Mouse (Mus musculus) stomach, postnatal 0 days (tissue): ENCODE data around the gene Arl6ip4. TPM values are rescaled to one million over a fixed set of nuclear protein-coding genes. Genes with fewer than 3 reads are reported as not detected.
A peak's percentile ranks its signal among the peaks of the same experiment; 100 is the strongest.

Experiments used
- ATAC-seq: fragments of 200-750 bp; cut with Nextera tagmentation; 2 replicates; pipeline ENCODE4 v1.8.0; 2017; ENCODE audit not compliant: low FRiP score, low TSS enrichment
- DNase-seq: peaks from one replicate; pipeline ENCODE4 v3.0.0-alpha.2; 2016; ENCODE audit warnings: low spot score
- H3K27ac ChIP-seq: fragments of 300-500 bp; sonication (generic); replicated peaks from 2 replicates; pipeline ENCODE4 v1.5.1; 2014; ENCODE audit warnings: mild to moderate bottlenecking, control low read depth
- H3K27me3 ChIP-seq: fragments of 300-500 bp; sonication (generic); 2 replicates; pipeline ENCODE4 v1.6.1; 2014; ENCODE audit warnings: low read length; ENCODE audit not compliant: control insufficient read depth, insufficient read depth
- H3K36me3 ChIP-seq: fragments of 300-500 bp; sonication (generic); 2 replicates; pipeline ENCODE4 v1.6.1; 2014; ENCODE audit warnings: low read length, mixed read lengths; ENCODE audit not compliant: control insufficient read depth, insufficient read depth
- H3K4me1 ChIP-seq: fragments of 300-500 bp; sonication (generic); replicated peaks from 2 replicates; pipeline ENCODE4 v1.6.1; 2014; ENCODE audit warnings: antibody characterized with exemption; ENCODE audit not compliant: control insufficient read depth, insufficient read depth
- H3K4me2 ChIP-seq: fragments of 300-500 bp; sonication (generic); replicated peaks from 2 replicates; pipeline ENCODE4 v1.6.1; 2014; ENCODE audit warnings: low read depth, mild to moderate bottlenecking, control low read depth, moderate library complexity
- H3K4me3 ChIP-seq: fragments of 300-500 bp; sonication (generic); 2 replicates; pipeline ENCODE4 v1.5.1; 2014; ENCODE audit warnings: low read depth, low read length, control low read depth
- H3K9ac ChIP-seq: fragments of 300-500 bp; sonication (generic); 2 replicates; pipeline ENCODE4 v1.6.1; 2014; ENCODE audit warnings: mild to moderate bottlenecking, low read length, control low read depth, mixed read lengths
- H3K9me3 ChIP-seq: fragments of 300-500 bp; sonication (generic); 2 replicates; pipeline ENCODE4 v1.6.1; 2016; ENCODE audit warnings: low read length; ENCODE audit not compliant: control insufficient read depth
- CTCF ChIP-seq: IDR thresholded peaks from 2 replicates; pipeline ENCODE4 v1.5.1; 2016; ENCODE audit warnings: antibody characterized with exemption, low read depth, mild to moderate bottlenecking, moderate library complexity
- EP300 ChIP-seq: optimal IDR thresholded peaks from 2 replicates; pipeline ENCODE3; 2016; ENCODE audit warnings: antibody characterized with exemption
- WGBS: fragments of 180-500 bp; shearing (Covaris S2); extraction: QIAGEN DNeasy Blood & Tissue Kit; methylation state at CpG from one replicate; pipeline ENCODE4 v1.1.7; 2014; 5-methylcytosine and 5-hydroxymethylcytosine counted together
- polyA plus RNA-seq: library from polyadenylated mRNA; unstranded; fragments of >200 nt; fragmentation: Nextera tagmentation; extraction: Ambion mirVana; gene quantifications from 2 replicates; pipeline ENCODE4 v1.2.1, GENCODE M21; 2015

The Arl6ip4 gene
- polyA plus RNA-seq, 1 experiment from 2014 or later = 77.1 TPM

DNA sequence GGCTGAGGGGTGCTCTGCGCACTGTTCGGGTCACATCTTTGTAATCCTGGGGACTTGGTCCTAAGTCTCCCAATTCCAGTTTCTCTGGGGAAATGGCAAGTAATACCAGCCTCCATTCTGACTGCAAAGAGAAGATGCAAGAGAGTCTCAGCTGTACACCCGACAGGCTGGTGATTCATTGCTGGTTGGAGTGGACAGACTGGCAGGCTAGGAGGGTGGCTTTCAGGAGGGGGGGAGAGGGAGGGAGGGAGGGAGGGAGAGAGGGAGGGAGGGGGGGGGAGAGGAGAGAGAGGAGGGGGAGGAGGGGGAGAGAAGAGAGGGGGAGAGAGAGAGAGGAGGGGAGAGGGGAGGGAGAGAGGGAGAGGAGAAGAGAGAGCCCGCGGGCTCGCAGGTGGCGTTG is 358 bp upstream of the Arl6ip4 start:
- Histone ChIP-seq H3K4me2 (peak overlapping the region; percentile 96), H3K4me1 (peaks cover 6% of the 10 kb centered on the region; the same call in 1 of the 2 replicates), H3K36me3 (peaks cover 13% of the 10 kb centered on the region; the same call in 1 of the 2 replicates), H3K4me3 (peak overlapping the region; percentile 93), H3K9me3 (no peaks in the 10 kb centered on the region), H3K27ac (peak overlapping the region; percentile 88; the same call in 1 of the 2 replicates), H3K9ac (peak overlapping the region; percentile 90), H3K27me3 (no peaks in the 10 kb centered on the region)
- TF ChIP-seq CTCF (no peak), EP300 (no peak)
- WGBS = 21% methylated on average over 6 of the region's 7 CpGs
- DNase-seq = no peak
- no peak for ATAC-seq

DNA sequence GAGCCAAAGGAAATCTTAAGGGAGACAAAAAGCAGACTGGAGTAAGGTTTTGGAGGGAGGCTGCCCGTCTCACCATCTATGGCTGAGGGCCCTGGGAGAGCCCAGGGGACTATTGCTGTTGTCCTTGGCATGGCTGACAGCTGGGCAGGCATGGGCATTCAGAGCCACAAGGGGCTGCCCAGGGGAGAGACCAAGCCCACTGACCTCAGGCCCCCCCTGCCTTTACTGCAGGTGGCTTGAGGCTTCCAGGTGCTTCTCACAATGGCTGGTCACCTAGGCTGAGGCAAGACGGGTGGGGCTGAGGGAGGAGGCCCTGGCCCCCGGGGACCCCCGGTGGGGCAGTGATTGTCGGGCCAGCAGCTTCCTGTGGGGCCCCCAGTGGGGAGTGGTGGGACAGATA is 3.3 kb downstream of the Arl6ip4 start:
- H3K36me3 ChIP-seq = peaks cover 17% of the 10 kb centered on the region; the same call in 1 of the 2 replicates

DNA sequence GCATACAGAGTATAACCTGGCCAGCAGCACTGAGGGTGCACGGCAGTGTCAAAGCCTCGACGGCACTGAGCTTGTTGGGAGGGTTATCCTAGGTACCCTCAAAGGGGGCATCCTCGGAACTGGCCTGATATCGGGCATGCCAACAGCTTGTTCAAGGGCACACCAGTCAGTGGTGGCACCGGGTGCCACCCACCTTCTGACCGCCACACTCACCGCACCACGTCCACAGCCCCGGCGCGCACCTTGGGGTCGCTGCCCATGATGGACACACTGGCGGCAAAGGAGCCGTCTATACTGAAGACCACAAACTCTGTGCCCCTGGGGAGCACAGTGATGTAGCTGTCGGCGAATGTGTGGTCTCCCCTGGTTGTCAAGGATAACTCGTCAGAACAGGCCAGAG is 6.5 kb downstream of the Arl6ip4 start:
- H3K27ac ChIP-seq = no peak overlapping the region
- H3K36me3 ChIP-seq = peaks cover 17% of the 10 kb centered on the region; the same call in 1 of the 2 replicates
- no peak overlapping the region for H3K4me2 ChIP-seq
- H3K27me3 ChIP-seq = no peaks in the 10 kb centered on the region
- no peak overlapping the region for H3K9ac ChIP-seq
- DNase-seq = no peak
- H3K4me1 ChIP-seq = no peaks in the 10 kb centered on the region
- no peak for ATAC-seq
- no peaks in the 10 kb centered on the region for H3K9me3 ChIP-seq
- 86% methylated on average over 18 of the region's 18 CpGs for WGBS
- no peak overlapping the region for H3K4me3 ChIP-seq
- TF ChIP-seq CTCF (no peak), EP300 (no peak)

More for the DNA sequence above, 3.3 kb downstream of the Arl6ip4 start:
- Histone ChIP-seq H3K4me2 (no peak overlapping the region), H3K27ac (no peak overlapping the region), H3K9ac (no peak overlapping the region), H3K4me1 (no peaks in the 10 kb centered on the region), H3K27me3 (no peaks in the 10 kb centered on the region), H3K4me3 (no peak overlapping the region), H3K9me3 (no peaks in the 10 kb centered on the region)
- DNase-seq (no peak), ATAC-seq (no peak)
- TF ChIP-seq EP300 (no peak), CTCF (no peak)
- WGBS = 72% methylated on average over 5 of the region's 5 CpGs

DNA sequence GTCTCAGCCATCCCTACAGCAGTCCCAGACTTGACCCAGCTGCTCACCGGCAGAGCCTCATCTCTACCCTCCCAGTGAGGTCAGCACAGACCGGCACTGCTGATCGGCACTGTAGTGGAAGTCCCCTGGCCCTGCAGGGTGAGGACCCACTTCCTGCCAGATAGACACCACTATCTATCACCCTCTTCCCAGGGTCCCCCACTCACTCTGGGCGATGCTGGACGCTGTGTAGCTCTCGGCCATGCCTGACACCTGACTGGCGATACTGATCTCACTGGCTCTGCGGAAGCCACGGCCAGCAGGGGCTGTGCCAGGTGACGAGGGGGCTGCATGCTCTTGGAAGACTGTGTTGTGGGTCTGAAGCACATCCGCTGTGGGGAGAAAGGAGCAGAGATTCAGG is 9.2 kb downstream of the Arl6ip4 start:
- 89% methylated on average over 11 of the region's 11 CpGs for WGBS
- H3K4me3 ChIP-seq = no peak overlapping the region
- H3K4me2 ChIP-seq = no peak overlapping the region
- H3K9ac ChIP-seq = no peak overlapping the region
- H3K27ac ChIP-seq = no peak overlapping the region
- H3K4me1 ChIP-seq = no peaks in the 10 kb centered on the region
- H3K36me3 ChIP-seq = peaks cover 6% of the 10 kb centered on the region
- no peak for TF ChIP-seq EP300
- no peak for TF ChIP-seq CTCF
- H3K9me3 ChIP-seq = no peaks in the 10 kb centered on the region
- no peaks in the 10 kb centered on the region for H3K27me3 ChIP-seq
- ATAC-seq (no peak), DNase-seq (no peak)

DNA sequence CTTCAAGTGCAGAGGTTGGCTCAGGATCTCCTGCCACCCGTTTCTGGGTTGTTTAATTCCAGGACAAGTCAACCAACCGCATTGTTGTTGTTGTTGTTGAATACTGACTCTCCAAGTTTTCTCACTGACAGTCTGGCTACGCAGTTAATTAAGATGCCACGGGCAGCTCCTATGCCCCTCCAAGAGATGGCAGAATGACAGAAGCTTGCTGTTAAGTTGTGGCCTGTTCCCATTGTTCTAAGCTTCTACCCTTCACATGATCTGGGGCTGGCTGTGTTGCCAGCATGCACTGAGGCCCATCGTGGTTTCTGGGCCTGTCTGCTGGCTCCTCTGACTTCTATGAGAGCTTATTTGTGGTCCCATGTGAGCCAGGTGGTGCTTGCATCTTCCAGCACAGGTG is 18.4 kb downstream of the Arl6ip4 start:
- no peak overlapping the region for H3K4me3 ChIP-seq
- no peak for ATAC-seq
- WGBS = 89% methylated on average over 5 of the region's 5 CpGs
- no peaks in the 10 kb centered on the region for H3K9me3 ChIP-seq
- H3K9ac ChIP-seq = no peak overlapping the region
- H3K4me2 ChIP-seq = no peak overlapping the region
- H3K4me1 ChIP-seq = no peaks in the 10 kb centered on the region
- no peaks in the 10 kb centered on the region; the same call in 1 of the 2 replicates for H3K36me3 ChIP-seq
- H3K27me3 ChIP-seq = no peaks in the 10 kb centered on the region
- TF ChIP-seq CTCF (no peak), EP300 (no peak)
- DNase-seq = no peak
- no peak overlapping the region for H3K27ac ChIP-seq

DNA sequence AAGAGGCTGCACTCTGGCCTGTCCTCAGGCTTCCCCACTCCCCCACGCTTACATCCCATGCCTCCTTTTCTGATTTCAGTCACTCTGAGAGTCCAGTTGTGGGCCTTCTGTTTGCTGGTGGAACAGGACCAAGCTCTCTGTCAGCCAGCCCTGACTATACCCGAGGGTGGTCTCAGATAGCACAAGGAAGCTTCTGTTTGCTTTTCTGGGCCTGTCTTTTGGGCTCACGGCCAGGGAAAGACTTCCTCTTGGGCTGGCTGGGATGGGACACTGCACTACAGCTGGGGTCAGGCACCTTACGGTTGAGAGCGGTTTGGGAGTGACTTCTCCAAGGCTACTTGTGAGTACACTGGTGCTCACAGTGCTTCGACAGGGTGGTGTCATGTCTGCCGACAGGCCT is 22.2 kb downstream of the Arl6ip4 start:
- no peak overlapping the region for H3K4me2 ChIP-seq
- no peak overlapping the region for H3K27ac ChIP-seq
- no peak for ATAC-seq
- no peak for DNase-seq
- no peaks in the 10 kb centered on the region for H3K27me3 ChIP-seq
- WGBS = 52% methylated on average over 7 of the region's 7 CpGs
- no peak overlapping the region for H3K9ac ChIP-seq
- H3K36me3 ChIP-seq = no peaks in the 10 kb centered on the region; the same call in 1 of the 2 replicates
- H3K4me1 ChIP-seq = no peaks in the 10 kb centered on the region
- H3K4me3 ChIP-seq = no peak overlapping the region
- no peaks in the 10 kb centered on the region for H3K9me3 ChIP-seq
- no peak for TF ChIP-seq EP300
- no peak for TF ChIP-seq CTCF
